Mouse (Mus musculus) lung, postnatal 0 days (tissue): ENCODE results near the gene Cntnap2.

Source experiments
- CTCF ChIP-seq: IDR thresholded peaks from 2 replicates; pipeline ENCODE4 v1.5.1; 2016; ENCODE audit warnings: antibody characterized with exemption, mild to moderate bottlenecking
- EP300 ChIP-seq: IDR thresholded peaks from 2 replicates; pipeline ENCODE4 v1.6.1; 2016; ENCODE audit warnings: antibody characterized with exemption, mild to moderate bottlenecking, control low read depth

GRCm38 (mm10) chr6:46205531-46205930 is 1146.4 kb downstream of the Cntnap2 start:
- TF ChIP-seq CTCF (no peak), EP300 (no peak)
